Mouse (Mus musculus) CD4-positive, CD25-positive, alpha-beta regulatory T cell, adult 4 months (primary cell): ENCODE measurements around the gene Rtn4rl1. TPM values are rescaled to one million over a fixed set of nuclear protein-coding genes. Genes with fewer than 3 reads are reported as not detected.

Experiments used
- ATAC-seq: one replicate; pipeline ENCODE4 v1.8.0; 2017
- polyA plus RNA-seq, 2 experiments: library from polyadenylated mRNA; unstranded; fragments of 100-300 nt; shearing (Covaris generic); gene quantifications; one replicate each; pipeline ENCODE4 v1.2.1; 2017

Gene Rtn4rl1
- polyA plus RNA-seq, 2 experiments from 2014 or later: 1.5 to 1.8 TPM

GRCm38 (mm10) chr11:75214081-75214950 lies 20.7 kb downstream of the Rtn4rl1 start:
- ATAC-seq: no peak

GRCm38 (mm10) chr11:75220115-75220514 lies 26.5 kb downstream of the Rtn4rl1 start:
- no peak for ATAC-seq

- ATAC-seq: no peak
Observed at GRCm38 (mm10) chr11:75220517-75221145, 27.0 kb downstream of the Rtn4rl1 start.

- no peak for ATAC-seq
Observed at GRCm38 (mm10) chr11:75224062-75224461, 30.5 kb downstream of the Rtn4rl1 start.

GRCm38 (mm10) chr11:75224835-75225234 lies 31.3 kb downstream of the Rtn4rl1 start:
- ATAC-seq: no peak

GRCm38 (mm10) chr11:75227632-75228031 lies 34.0 kb downstream of the Rtn4rl1 start:
- ATAC-seq: no peak

- no peak for ATAC-seq
Observed at GRCm38 (mm10) chr11:75229289-75229688, 35.7 kb downstream of the Rtn4rl1 start.

- ATAC-seq: no peak
Observed at GRCm38 (mm10) chr11:75230272-75230760, 36.7 kb downstream of the Rtn4rl1 start.

GRCm38 (mm10) chr11:75231756-75232155 lies 38.2 kb downstream of the Rtn4rl1 start:
- no peak for ATAC-seq

GRCm38 (mm10) chr11:75232434-75232833 lies 38.9 kb downstream of the Rtn4rl1 start:
- ATAC-seq: no peak

GRCm38 (mm10) chr11:75234745-75235144 lies 41.2 kb downstream of the Rtn4rl1 start:
- no peak for ATAC-seq

- no peak for ATAC-seq
Observed at GRCm38 (mm10) chr11:75240158-75240934, 46.8 kb downstream of the Rtn4rl1 start.

GRCm38 (mm10) chr11:75242710-75243255 lies 49.2 kb downstream of the Rtn4rl1 start:
- ATAC-seq: no peak

GRCm38 (mm10) chr11:75244368-75245275 lies 51.0 kb downstream of the Rtn4rl1 start:
- no peak for ATAC-seq

- ATAC-seq: peak; percentile 69
Observed at GRCm38 (mm10) chr11:75245372-75246330, 52.1 kb downstream of the Rtn4rl1 start.

GRCm38 (mm10) chr11:75246589-75246988 lies 53.0 kb downstream of the Rtn4rl1 start:
- no peak for ATAC-seq

- no peak for ATAC-seq
Observed at GRCm38 (mm10) chr11:75247137-75247730, 53.7 kb downstream of the Rtn4rl1 start.

- ATAC-seq: no peak
Observed at GRCm38 (mm10) chr11:75249588-75249987, 56.0 kb downstream of the Rtn4rl1 start.

GRCm38 (mm10) chr11:75251006-75251512 lies 57.5 kb downstream of the Rtn4rl1 start:
- ATAC-seq: no peak
